Mouse (Mus musculus): ENCODE measurements around the gene Ttll11. TPM values are rescaled to one million over a fixed set of nuclear protein-coding genes. Genes with fewer than 3 reads are reported as not detected.

Gene Ttll11
- total RNA-seq, 2 experiments from 2014 or later, result 22.5 to 23.7 TPM

GRCm38 (mm10) chr2:35779266-35779665, 200.4 kb downstream of the Ttll11 start:
- no peak for DNase-seq (ENCODE audit: low spot score in 2 of 2)

GRCm38 (mm10) chr2:35776935-35777334, 202.8 kb downstream of the Ttll11 start:
- no peak for DNase-seq (ENCODE audit: low spot score in 2 of 2)

- no peak for DNase-seq (ENCODE audit: low spot score in 2 of 2)
Observed at GRCm38 (mm10) chr2:35775651-35776055, 204.1 kb downstream of the Ttll11 start.

- no peak for DNase-seq (ENCODE audit: low spot score in 2 of 2)
Observed at GRCm38 (mm10) chr2:35770541-35770940, 209.2 kb downstream of the Ttll11 start.

GRCm38 (mm10) chr2:35769398-35769797, 210.3 kb downstream of the Ttll11 start:
- DNase-seq (ENCODE audit: low spot score in 2 of 2), result no peak

- peak in 1 of 2 experiments; percentile 68 for DNase-seq (ENCODE audit: low spot score in 2 of 2)
Observed at GRCm38 (mm10) chr2:35768538-35769238, 211.0 kb downstream of the Ttll11 start.

- DNase-seq (ENCODE audit: low spot score in 2 of 2), result no peak
Observed at GRCm38 (mm10) chr2:35767834-35768537, 211.7 kb downstream of the Ttll11 start.

GRCm38 (mm10) chr2:35764328-35764727, 215.4 kb downstream of the Ttll11 start:
- no peak for DNase-seq (ENCODE audit: low spot score in 2 of 2)

GRCm38 (mm10) chr2:35763818-35764217, 215.9 kb downstream of the Ttll11 start:
- DNase-seq (ENCODE audit: low spot score in 2 of 2), result no peak

GRCm38 (mm10) chr2:35761458-35761857, 218.3 kb downstream of the Ttll11 start:
- no peak for DNase-seq (ENCODE audit: low spot score in 2 of 2)

GRCm38 (mm10) chr2:35760867-35761266, 218.8 kb downstream of the Ttll11 start:
- DNase-seq (ENCODE audit: low spot score in 2 of 2), result no peak

GRCm38 (mm10) chr2:35760352-35760751, 219.4 kb downstream of the Ttll11 start:
- no peak for DNase-seq (ENCODE audit: low spot score in 2 of 2)

- no peak for DNase-seq (ENCODE audit: low spot score in 2 of 2)
Observed at GRCm38 (mm10) chr2:35756467-35756866, 223.2 kb downstream of the Ttll11 start.

- DNase-seq (ENCODE audit: low spot score in 2 of 2), result no peak
Observed at GRCm38 (mm10) chr2:35751781-35752505, 227.8 kb downstream of the Ttll11 start.

GRCm38 (mm10) chr2:35750533-35751141, 229.1 kb downstream of the Ttll11 start:
- no peak for DNase-seq (ENCODE audit: low spot score in 2 of 2)

- no peak for DNase-seq (ENCODE audit: low spot score in 2 of 2)
Observed at GRCm38 (mm10) chr2:35747371-35748035, 232.2 kb downstream of the Ttll11 start.

GRCm38 (mm10) chr2:35746638-35747037, 233.1 kb downstream of the Ttll11 start:
- DNase-seq (ENCODE audit: low spot score in 2 of 2), result no peak

- no peak for DNase-seq (ENCODE audit: low spot score in 2 of 2)
Observed at GRCm38 (mm10) chr2:35745876-35746275, 233.8 kb downstream of the Ttll11 start.

- no peak for DNase-seq (ENCODE audit: low spot score in 2 of 2)
Observed at GRCm38 (mm10) chr2:35739669-35740254, 240.0 kb downstream of the Ttll11 start.

GRCm38 (mm10) chr2:35737467-35738027, 242.2 kb downstream of the Ttll11 start:
- DNase-seq (ENCODE audit: low spot score in 2 of 2), result no peak
